Mouse (Mus musculus): ENCODE measurements around the gene Sipa1l2. TPM values are rescaled to one million over a fixed set of nuclear protein-coding genes. Genes with fewer than 3 reads are reported as not detected.

Gene Sipa1l2
- polyA plus RNA-seq (2016; fragmentation: Nextera tagmentation; extraction: Ambion mirVana): 33.2 and 37.2 TPM in 2 replicates

DNA sequence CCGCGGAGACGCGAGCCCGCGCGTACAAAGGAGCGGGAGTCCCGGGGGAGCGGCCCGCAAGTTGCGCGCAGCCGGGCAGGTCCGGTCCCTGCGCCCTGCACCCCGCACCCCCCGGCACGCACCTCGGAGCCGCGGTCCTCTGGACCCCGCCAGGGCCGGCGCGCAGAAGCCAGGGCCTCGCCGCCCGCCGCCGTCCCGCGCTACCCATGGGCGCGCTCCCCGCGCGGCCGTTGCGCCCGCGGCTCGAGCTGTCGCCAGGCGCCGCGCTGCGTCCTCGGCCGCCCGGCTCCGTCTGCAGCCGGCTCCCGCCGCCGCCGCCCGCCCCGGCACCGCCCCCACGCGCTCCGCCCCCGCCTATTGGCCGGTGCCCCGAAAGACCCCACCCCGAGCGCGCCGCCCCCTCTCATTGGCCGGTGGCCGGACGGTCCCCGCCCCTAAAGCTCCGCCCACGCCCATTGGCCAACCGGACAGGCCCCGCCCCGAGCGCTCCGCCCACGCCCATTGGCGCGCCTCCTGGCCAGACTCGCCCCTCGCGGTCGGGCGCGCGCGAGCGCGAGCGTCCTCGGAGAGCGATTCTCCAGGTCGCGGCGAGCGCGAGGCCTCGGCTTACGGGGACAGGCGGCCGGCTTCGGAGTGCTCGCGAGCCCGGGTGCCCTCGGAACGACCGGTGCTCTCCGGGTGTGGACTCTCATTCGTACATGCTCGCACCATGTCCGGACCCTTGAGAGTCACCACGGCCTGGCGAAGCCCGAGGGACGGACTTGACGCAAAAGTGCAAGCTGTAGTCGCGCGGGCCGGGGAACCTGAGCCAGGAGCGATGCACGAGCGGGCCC lies at the start of gene Sipa1l2:
Gene Sipa1l2 (minus strand): TSS at position 276 of the 833 bp plus-strand sequence.
- Histone ChIP-seq H3K4me2 (peak within 1 kb of the TSS; percentile 93), H3K4me3 (replicated peaks) (peak within 1 kb of the TSS; percentile 83), H3K36me3 (replicated peaks) (no peaks in the 10 kb centered on the region), H3K4me1 (peaks cover 39% of the 10 kb centered on the region), H3K9me3 (no peaks in the 10 kb centered on the region), H3K27me3 (peaks cover 11% of the 10 kb centered on the region), H3K9ac (peak within 1 kb of the TSS; percentile 87), H3K27ac (peak within 1 kb of the TSS; percentile 80)
- ATAC-seq (ENCODE audit: low FRiP score): peak; percentile 94
- under 1% methylated on average over 71 of the region's 129 CpGs for WGBS

DNA sequence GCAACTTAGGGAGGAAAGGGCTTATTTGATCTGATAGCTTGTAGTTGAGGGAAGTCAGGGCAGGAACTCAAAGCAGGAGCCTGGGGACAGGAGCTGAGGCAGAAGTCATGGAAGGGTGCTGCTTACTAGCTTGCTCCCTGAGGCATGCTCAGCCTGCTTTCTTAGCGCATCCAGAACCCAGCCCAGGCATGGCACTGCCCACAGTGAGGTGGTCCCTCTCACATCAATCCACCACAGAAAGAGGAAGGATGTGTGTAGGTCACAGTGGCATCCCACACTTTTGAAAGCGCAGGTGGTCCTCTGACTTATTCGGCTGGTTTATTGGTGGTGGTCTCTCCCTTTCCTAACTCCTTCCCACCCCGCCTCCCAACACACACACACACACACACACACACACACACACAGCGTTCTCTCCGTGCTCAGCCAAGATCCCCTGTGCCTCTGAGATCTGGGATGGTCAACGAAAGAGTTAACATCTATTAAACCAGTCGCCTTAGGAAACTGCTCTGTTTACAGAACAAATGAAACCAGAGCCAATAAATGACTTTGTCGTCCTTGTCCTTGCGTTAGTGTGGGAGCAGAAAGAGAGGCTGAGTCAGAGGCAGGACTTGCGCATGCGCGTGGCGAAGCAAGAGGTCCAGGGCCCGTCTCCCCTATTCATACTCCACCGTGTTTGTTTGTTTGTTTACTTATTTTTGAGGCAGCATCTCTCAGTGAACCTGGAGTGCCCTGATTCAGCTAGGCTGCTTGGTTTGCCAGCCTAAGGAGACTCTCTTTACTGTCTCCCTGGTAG lies 49.1 kb upstream of the Sipa1l2 start:
- no peaks in the 10 kb centered on the region for H3K9me3 ChIP-seq
- H3K4me1 ChIP-seq: peaks cover 15% of the 10 kb centered on the region
- no peak overlapping the region for H3K4me3 ChIP-seq (replicated peaks)
- WGBS: 82% methylated on average over 15 of the region's 16 CpGs
- H3K27ac ChIP-seq: no peak overlapping the region
- no peak overlapping the region for H3K9ac ChIP-seq
- no peaks in the 10 kb centered on the region for H3K27me3 ChIP-seq
- H3K4me2 ChIP-seq: no peak overlapping the region
- no peaks in the 10 kb centered on the region for H3K36me3 ChIP-seq (replicated peaks)
- no peak for ATAC-seq (ENCODE audit: low FRiP score)

DNA sequence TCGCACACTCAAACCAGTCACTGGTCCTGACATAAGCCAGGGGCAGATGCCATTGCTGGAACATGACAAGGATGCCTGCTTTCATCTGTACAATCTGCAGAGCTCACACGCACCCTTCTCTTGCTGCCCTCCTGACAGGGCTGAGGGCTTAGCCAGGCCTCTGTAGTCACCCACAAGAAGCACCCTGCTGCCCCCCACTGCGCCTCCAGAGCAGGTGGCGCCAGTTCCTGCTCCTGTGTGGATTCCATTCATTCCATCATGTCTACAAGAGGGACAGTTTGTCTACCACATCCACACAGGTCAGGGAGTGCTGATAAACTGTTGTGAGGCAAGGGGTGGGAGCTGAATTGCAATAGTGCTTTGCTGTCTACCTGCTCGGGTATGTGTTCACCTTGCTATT lies 47.3 kb upstream of the Sipa1l2 start:
- Histone ChIP-seq H3K9me3 (no peaks in the 10 kb centered on the region), H3K9ac (no peak overlapping the region), H3K36me3 (replicated peaks) (no peaks in the 10 kb centered on the region), H3K27ac (no peak overlapping the region), H3K4me3 (replicated peaks) (no peak overlapping the region), H3K27me3 (no peaks in the 10 kb centered on the region), H3K4me2 (no peak overlapping the region), H3K4me1 (peaks cover 12% of the 10 kb centered on the region)
- 92% methylated on average over 5 of the region's 5 CpGs for whole genome bisulfite sequencing
- ATAC-seq (ENCODE audit: low FRiP score): no peak

DNA sequence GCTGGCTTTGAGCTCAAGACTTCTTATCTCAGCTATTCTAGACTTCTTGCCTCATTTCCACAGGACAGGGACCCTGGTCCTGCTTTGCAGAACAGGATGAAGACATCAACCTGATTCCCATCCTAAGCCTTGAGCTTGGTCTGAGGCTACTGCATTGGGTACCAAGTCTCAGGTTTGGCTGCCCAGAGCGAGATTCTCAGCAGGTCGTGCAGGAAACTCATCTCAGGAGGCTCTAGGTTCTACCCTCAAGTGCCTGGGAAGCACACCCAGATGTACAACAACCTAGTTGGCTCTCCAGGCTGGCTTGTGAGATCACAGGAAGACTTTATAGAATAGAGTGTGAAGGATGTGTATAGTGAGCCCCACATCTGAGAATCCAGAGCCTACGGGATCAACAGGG lies 46.4 kb upstream of the Sipa1l2 start:
- no peak for ATAC-seq (ENCODE audit: low FRiP score)
- no peak overlapping the region for H3K9ac ChIP-seq
- H3K27me3 ChIP-seq: no peaks in the 10 kb centered on the region
- H3K4me2 ChIP-seq: no peak overlapping the region
- H3K36me3 ChIP-seq (replicated peaks): no peaks in the 10 kb centered on the region
- no peak overlapping the region for H3K27ac ChIP-seq
- peaks cover 12% of the 10 kb centered on the region for H3K4me1 ChIP-seq
- H3K9me3 ChIP-seq: no peaks in the 10 kb centered on the region
- no peak overlapping the region for H3K4me3 ChIP-seq (replicated peaks)
- 84% methylated on average over 3 of the region's 3 CpGs for WGBS

DNA sequence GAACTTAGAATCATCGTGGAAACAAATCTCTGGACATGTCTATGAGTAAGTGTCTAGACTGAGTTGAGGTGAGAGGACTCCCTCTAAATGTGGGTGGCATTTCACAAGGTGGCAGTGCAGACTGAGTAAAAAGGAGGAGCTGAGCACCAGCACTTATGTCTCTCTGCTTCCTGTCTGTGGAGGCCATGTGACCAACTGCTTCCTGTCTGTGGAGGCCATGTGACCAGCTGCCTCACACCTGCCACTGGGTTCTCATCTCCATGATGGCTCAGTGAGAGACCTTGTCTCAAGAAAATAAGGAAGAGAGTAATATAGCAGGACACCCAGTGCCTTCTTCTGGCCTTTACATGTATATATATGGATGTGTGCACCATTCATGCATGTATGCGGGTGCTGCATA lies 43.9 kb upstream of the Sipa1l2 start:
- Histone ChIP-seq H3K4me2 (no peak overlapping the region), H3K9ac (no peak overlapping the region), H3K4me1 (no peaks in the 10 kb centered on the region), H3K4me3 (replicated peaks) (no peak overlapping the region), H3K36me3 (replicated peaks) (no peaks in the 10 kb centered on the region), H3K27ac (no peak overlapping the region), H3K27me3 (no peaks in the 10 kb centered on the region), H3K9me3 (no peaks in the 10 kb centered on the region)
- no peak for ATAC-seq (ENCODE audit: low FRiP score)
- 95% methylated on average over 2 of the region's 2 CpGs for WGBS

DNA sequence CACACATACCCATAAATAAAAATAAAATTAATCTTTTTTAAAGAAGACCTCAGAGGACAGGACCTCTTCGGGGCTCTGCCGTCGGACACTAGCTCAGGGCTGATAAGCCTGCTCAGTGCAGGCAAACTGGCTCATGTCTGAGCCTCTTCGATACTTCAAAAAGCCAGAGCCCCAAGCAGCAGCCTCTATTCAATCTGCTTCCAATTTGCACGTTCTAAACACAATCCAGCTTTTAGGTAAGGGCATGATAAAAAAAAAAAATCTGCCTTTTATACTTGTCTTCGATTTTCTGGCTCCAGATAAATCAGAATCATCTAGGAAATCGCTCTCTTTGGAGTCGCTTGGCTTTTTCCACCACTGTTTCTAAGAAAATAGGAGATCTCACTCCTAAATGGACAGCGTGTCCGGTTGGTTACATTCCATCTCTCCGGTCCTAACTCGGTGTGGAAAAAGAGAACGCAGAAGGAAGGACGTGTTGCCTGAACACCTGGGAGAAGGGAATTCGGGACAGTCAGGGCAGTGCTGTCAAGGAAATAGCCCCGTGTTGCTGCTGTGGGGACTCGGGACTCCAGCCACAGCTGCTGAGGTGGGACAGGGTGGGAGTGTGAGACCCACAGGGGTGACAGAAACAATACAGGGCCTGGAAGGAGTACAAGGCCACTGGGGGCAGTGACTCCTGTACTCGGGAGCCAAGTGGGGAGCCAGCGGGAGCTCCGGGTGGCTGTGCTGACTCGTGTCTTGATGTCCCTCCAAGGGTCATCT lies 42.4 kb upstream of the Sipa1l2 start:
- no peak overlapping the region for H3K4me2 ChIP-seq
- H3K4me3 ChIP-seq (replicated peaks): no peak overlapping the region
- H3K9ac ChIP-seq: no peak overlapping the region
- no peaks in the 10 kb centered on the region for H3K9me3 ChIP-seq
- H3K27me3 ChIP-seq: no peaks in the 10 kb centered on the region
- no peak overlapping the region for H3K27ac ChIP-seq
- ATAC-seq (ENCODE audit: low FRiP score): no peak
- no peaks in the 10 kb centered on the region for H3K36me3 ChIP-seq (replicated peaks)
- H3K4me1 ChIP-seq: no peaks in the 10 kb centered on the region
- 82% methylated on average over 21 of the region's 21 CpGs for WGBS

DNA sequence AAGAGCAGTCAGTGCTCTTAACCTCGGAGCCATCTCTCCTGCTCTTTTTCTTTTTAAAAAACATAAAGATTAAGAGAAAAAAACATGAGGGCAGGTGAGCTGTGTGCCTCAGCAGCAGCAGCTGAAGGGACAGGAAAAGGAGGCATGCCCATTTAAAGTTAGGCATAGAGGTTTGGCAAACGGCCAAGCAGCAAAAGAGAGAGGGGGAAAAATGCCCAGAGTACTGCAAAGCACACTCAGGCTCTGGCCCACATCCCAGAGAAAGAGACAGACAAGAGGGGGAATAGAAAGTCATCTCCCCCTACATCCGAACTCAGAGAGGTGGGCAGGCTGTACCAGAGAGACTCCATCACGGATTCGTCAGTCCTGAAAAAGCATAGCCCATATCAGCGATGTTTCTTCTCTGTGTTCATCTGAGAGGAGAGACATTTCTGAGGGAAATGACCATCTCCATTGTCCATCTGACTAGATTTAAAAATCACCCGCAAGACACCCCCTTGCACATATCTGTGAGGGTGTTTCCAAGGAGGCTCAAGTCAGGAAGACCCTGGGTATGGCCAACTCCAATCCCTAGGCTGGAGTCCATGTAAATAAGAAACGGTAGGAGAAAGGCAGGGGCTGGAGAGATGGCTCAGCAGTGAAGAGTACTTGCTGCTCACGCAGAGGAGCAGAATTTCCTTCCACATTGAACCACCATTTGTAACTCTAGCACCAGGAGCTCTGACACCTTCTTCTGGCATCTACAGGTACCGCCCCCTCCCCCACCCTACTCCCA lies 41.6 kb upstream of the Sipa1l2 start:
- H3K36me3 ChIP-seq (replicated peaks): no peaks in the 10 kb centered on the region
- H3K4me2 ChIP-seq: no peak overlapping the region
- H3K4me3 ChIP-seq (replicated peaks): no peak overlapping the region
- 84% methylated on average over 10 of the region's 10 CpGs for WGBS
- no peaks in the 10 kb centered on the region for H3K9me3 ChIP-seq
- no peaks in the 10 kb centered on the region for H3K27me3 ChIP-seq
- no peak overlapping the region for H3K9ac ChIP-seq
- H3K4me1 ChIP-seq: no peaks in the 10 kb centered on the region
- ATAC-seq (ENCODE audit: low FRiP score): no peak
- no peak overlapping the region for H3K27ac ChIP-seq

DNA sequence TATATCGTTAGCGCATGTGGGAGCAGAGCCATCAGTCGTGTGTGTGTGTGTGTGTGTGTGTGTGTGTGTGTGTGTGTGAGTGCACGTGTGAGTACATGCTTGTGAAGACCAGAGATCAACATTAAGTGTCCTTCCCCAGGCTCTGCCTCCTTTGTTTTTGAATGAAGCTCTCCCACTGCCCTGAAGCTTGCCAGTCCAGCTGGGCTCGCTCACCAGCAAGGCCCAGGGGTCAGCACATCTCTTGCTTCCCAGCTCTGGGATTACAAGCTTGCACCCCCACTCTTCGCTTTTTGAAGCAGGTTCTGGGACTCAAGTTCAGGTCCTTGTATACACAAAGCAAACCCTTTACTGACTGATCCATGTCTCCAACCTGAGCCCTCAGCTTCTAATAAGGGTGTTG lies 40.1 kb upstream of the Sipa1l2 start:
- Histone ChIP-seq H3K9me3 (no peaks in the 10 kb centered on the region), H3K9ac (no peak overlapping the region), H3K36me3 (replicated peaks) (no peaks in the 10 kb centered on the region), H3K27me3 (no peaks in the 10 kb centered on the region), H3K4me1 (no peaks in the 10 kb centered on the region), H3K27ac (no peak overlapping the region), H3K4me2 (no peak overlapping the region), H3K4me3 (replicated peaks) (no peak overlapping the region)
- no peak for ATAC-seq (ENCODE audit: low FRiP score)
- 88% methylated on average over 6 of the region's 6 CpGs for WGBS

DNA sequence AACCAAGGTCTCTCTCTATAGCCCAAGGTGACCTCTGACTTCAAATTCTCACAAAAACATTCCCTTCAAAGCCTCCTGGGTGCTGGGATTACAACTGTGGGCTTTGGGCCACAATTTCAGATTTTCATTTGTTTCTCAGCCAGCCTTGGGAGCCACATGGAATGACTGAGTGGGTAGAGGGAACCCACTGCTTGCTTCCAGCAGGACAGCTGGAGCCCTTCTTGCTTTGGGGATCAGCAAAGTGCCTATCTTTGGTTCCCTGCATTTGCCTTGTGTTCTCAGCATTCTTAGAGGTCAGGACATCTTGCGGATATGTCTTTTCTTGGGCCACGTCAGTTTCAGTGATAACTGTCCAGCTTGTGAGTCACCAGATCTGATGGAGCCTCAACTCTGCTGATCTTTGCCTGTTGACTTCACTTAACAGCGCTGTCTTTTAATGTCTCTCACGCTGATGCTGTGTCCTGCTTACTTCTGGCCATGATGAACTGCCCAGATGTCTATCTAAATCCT lies 38.2 kb upstream of the Sipa1l2 start:
- 87% methylated on average over 4 of the region's 4 CpGs for WGBS
- ATAC-seq (ENCODE audit: low FRiP score): no peak

DNA sequence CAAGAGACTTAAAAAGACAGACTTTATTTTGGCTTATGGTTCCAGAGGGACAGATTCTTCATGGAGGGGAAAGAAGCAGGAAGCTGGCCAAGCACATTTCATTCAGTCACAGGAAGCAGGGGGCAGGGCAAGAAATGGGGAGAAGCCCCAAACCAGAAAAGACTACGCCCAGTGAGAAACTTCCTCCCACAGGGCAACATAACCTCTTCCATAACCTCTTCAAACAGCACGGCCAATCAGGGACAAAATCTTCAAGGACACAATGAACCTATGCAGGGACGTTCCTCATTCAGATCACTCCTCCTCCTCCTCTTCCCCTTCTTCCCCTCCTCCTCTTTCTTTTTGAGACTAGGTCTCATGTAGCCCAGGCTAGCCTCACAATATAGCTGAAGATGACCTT lies 37.3 kb upstream of the Sipa1l2 start:
- H3K9ac ChIP-seq: no peak overlapping the region
- H3K9me3 ChIP-seq: no peaks in the 10 kb centered on the region
- no peaks in the 10 kb centered on the region for H3K36me3 ChIP-seq (replicated peaks)
- ATAC-seq (ENCODE audit: low FRiP score): no peak
- no peak overlapping the region for H3K4me2 ChIP-seq
- no peaks in the 10 kb centered on the region for H3K27me3 ChIP-seq
- no peak overlapping the region for H3K27ac ChIP-seq
- no peak overlapping the region for H3K4me3 ChIP-seq (replicated peaks)
- H3K4me1 ChIP-seq: no peaks in the 10 kb centered on the region
- 79% methylated on average over 3 of the region's 3 CpGs for WGBS

More for the DNA sequence above, 38.2 kb upstream of the Sipa1l2 start:
- H3K4me1 ChIP-seq: no peaks in the 10 kb centered on the region
- no peaks in the 10 kb centered on the region for H3K27me3 ChIP-seq
- no peaks in the 10 kb centered on the region for H3K36me3 ChIP-seq (replicated peaks)
- H3K9ac ChIP-seq: no peak overlapping the region
- no peaks in the 10 kb centered on the region for H3K9me3 ChIP-seq
- no peak overlapping the region for H3K4me3 ChIP-seq (replicated peaks)
- no peak overlapping the region for H3K4me2 ChIP-seq
- H3K27ac ChIP-seq: no peak overlapping the region

DNA sequence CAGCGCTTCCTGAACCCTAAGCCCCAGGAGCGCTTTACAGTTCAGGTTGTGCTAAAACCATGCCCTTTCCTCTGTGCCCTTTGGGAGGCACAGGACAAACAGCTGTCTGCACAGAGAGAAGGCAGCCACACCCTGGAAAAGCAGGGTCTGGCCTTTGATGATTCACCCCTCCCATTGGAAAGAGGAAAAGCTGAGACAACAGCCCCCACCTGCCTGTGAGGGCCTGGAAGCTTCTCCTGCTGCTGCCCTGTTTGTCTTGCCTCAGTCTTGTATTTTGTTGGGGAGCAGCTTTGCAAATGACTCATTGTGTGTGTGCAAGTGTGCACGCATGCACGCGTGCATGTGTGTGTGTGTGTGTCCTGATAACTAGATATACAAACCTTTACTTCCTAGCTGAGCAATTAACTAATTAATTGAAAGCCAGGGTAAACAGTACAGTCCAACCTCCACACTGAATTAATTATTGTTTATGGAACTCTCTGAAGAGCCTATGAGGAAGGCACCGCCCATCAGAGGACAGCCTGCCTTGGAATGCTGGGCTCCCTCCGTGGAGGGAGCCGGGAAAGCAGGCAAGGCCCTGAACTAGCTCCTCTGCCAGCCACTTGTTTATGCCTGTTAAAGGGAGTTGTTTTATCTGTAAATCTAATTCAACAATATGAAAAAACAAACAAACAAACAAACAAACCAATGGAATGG lies 35.4 kb upstream of the Sipa1l2 start:
- H3K9ac ChIP-seq: no peak overlapping the region
- no peaks in the 10 kb centered on the region for H3K27me3 ChIP-seq
- peaks cover 7% of the 10 kb centered on the region; the same call in 1 of the 2 replicates for H3K4me1 ChIP-seq
- H3K36me3 ChIP-seq (replicated peaks): no peaks in the 10 kb centered on the region
- 75% methylated on average over 8 of the region's 8 CpGs for WGBS
- H3K27ac ChIP-seq: no peak overlapping the region
- H3K4me2 ChIP-seq: no peak overlapping the region
- no peak for ATAC-seq (ENCODE audit: low FRiP score)
- H3K4me3 ChIP-seq (replicated peaks): no peak overlapping the region
- H3K9me3 ChIP-seq: no peaks in the 10 kb centered on the region
